Mouse (Mus musculus) myocyte (in vitro differentiated cells): ENCODE data around the gene Pacsin2.

Experiments
- CEBPB ChIP-seq: IDR thresholded peaks from 2 replicates; pipeline ENCODE4 v1.6.1; 2011; ENCODE audit warnings: mild to moderate bottlenecking, moderate library complexity; ENCODE audit not compliant: poor library complexity, insufficient read depth, severe bottlenecking
- E2F4 ChIP-seq: IDR thresholded peaks from one replicate; pipeline ENCODE4 v1.6.1; 2011; ENCODE audit warnings: mild to moderate bottlenecking, control low read depth, moderate library complexity; ENCODE audit not compliant: insufficient read depth
- MAX ChIP-seq: IDR thresholded peaks from one replicate; pipeline ENCODE4 v1.6.1; 2011; ENCODE audit warnings: low read depth, mild to moderate bottlenecking, control low read depth
- MYOG ChIP-seq, 3 experiments: IDR thresholded peaks; one replicate each; pipeline ENCODE4 v1.6.1; 2011; ENCODE audit warnings: control low read depth in 2 of 3, low read depth in 2 of 3, mild to moderate bottlenecking in 2 of 3; ENCODE audit not compliant: insufficient read length in 2 of 3, control insufficient read depth in 1 of 3, insufficient read depth in 1 of 3
- POLR2A ChIP-seq: IDR thresholded peaks from one replicate; pipeline ENCODE4 v1.6.1; 2011; ENCODE audit warnings: low read depth, mild to moderate bottlenecking, control low read depth, moderate library complexity; ENCODE audit not compliant: insufficient read length
- POLR2AphosphoS2 ChIP-seq: IDR thresholded peaks from one replicate; pipeline ENCODE4 v1.6.1; 2011; ENCODE audit warnings: low read depth, control low read depth; ENCODE audit not compliant: insufficient read length
- REST ChIP-seq: IDR thresholded peaks from one replicate; pipeline ENCODE4 v1.6.1; 2011; ENCODE audit warnings: mild to moderate bottlenecking, control low read depth, moderate library complexity; ENCODE audit not compliant: insufficient read depth, insufficient read length
- SRF ChIP-seq: IDR thresholded peaks from one replicate; pipeline ENCODE4 v1.6.1; 2011; ENCODE audit warnings: low read depth; ENCODE audit not compliant: control insufficient read depth, insufficient read length
- TCF12 ChIP-seq: IDR thresholded peaks from one replicate; pipeline ENCODE4 v1.6.1; 2011; ENCODE audit warnings: mild to moderate bottlenecking, control low read depth; ENCODE audit not compliant: poor library complexity, insufficient read depth, severe bottlenecking
- TCF3 ChIP-seq: IDR thresholded peaks from one replicate; pipeline ENCODE4 v1.6.1; 2011; ENCODE audit warnings: low read depth, control low read depth; ENCODE audit not compliant: insufficient read length
- USF1 ChIP-seq: IDR thresholded peaks from one replicate; pipeline ENCODE4 v1.6.1; 2011; ENCODE audit warnings: low read depth, mild to moderate bottlenecking, control low read depth, moderate library complexity

DNA sequence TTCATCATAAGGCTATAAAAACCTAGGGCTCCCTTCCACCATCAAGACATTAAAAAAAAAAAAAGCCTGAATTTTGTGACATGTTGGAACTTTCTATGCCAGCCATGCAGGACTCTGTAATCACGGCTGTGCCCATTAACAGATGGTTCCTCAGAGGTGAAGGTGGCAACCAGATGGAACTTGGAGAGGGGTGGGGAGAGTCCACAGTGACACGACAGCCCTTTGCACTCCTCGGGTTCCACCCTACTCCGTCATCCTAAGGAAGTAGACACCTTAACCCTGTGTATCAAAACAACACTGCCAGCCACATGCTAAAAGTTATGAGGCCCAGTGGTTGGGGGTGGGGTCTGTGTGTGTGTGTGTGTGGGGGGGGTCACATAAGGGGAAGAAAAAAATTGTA lies 115.7 kb downstream of the Pacsin2 start:
- TF ChIP-seq POLR2A: no peak
- no peak for TF ChIP-seq TCF3
- no peak for TF ChIP-seq USF1
- no peak for TF ChIP-seq CEBPB
- TF ChIP-seq MAX: no peak
- no peak for TF ChIP-seq E2F4
- TF ChIP-seq REST: no peak
- no peak for TF ChIP-seq MYOG (IDR thresholded peaks at IDR 0.05; ENCODE audit: control insufficient read depth in 1 of 3, insufficient read depth in 1 of 3, insufficient read length in 2 of 3, low read depth in 2 of 3)
- TF ChIP-seq POLR2AphosphoS2: no peak
- TF ChIP-seq TCF12: no peak
- no peak for TF ChIP-seq SRF
